Mouse (Mus musculus): ENCODE results near the gene Prss2. TPM values are rescaled to one million over a fixed set of nuclear protein-coding genes. Genes with fewer than 3 reads are reported as not detected.

The Prss2 gene
- polyA plus RNA-seq, 1 experiment from 2014 or later = not detected

- peak overlapping the region; percentile 52 for H3K4me3 ChIP-seq
- no peak for DNase-seq (ENCODE audit: low spot score)
- no peaks in the 10 kb centered on the region for H3K36me3 ChIP-seq
- H3K27me3 ChIP-seq (ENCODE audit: low read depth, poor library complexity, severe bottlenecking) = peaks cover 27% of the 10 kb centered on the region
- H3K4me1 ChIP-seq = peaks cover 18% of the 10 kb centered on the region
- 13% methylated on average over 3 of the region's 3 CpGs for WGBS
- no peaks in the 10 kb centered on the region for H3K9me3 ChIP-seq (replicated peaks)
- 0 out of 2 replicates have a peak overlapping the region, but pooled peaks have one; percentile 34 for H3K27ac ChIP-seq (replicated peaks)
These were observed 21.4 kb downstream of the Prss2 start for GRCm38 (mm10) chr6:41542983-41543382.

GRCm38 (mm10) chr6:41543411-41544050 lies 21.9 kb downstream of the Prss2 start:
- DNase-seq (ENCODE audit: low spot score) = peak; percentile 41
- H3K36me3 ChIP-seq = no peaks in the 10 kb centered on the region
- peaks cover 18% of the 10 kb centered on the region for H3K4me1 ChIP-seq
- H3K27me3 ChIP-seq (ENCODE audit: low read depth, poor library complexity, severe bottlenecking) = peaks cover 27% of the 10 kb centered on the region
- no peaks in the 10 kb centered on the region for H3K9me3 ChIP-seq (replicated peaks)
- WGBS = 8% methylated on average over 28 of the region's 28 CpGs
- peak overlapping the region; percentile 34; the same call in 1 of the 2 replicates for H3K27ac ChIP-seq (replicated peaks)
- H3K4me3 ChIP-seq = peak overlapping the region; percentile 52

- Histone ChIP-seq H3K4me3 (no peak overlapping the region), H3K27ac (replicated peaks) (no peak overlapping the region), H3K9me3 (replicated peaks) (no peaks in the 10 kb centered on the region), H3K36me3 (no peaks in the 10 kb centered on the region), H3K27me3 (ENCODE audit: low read depth, poor library complexity, severe bottlenecking) (peaks cover 27% of the 10 kb centered on the region), H3K4me1 (peaks cover 18% of the 10 kb centered on the region)
- DNase-seq (ENCODE audit: low spot score) = no peak
- 74% methylated on average over 5 of the region's 5 CpGs for WGBS
These were observed 22.9 kb downstream of the Prss2 start for GRCm38 (mm10) chr6:41544381-41544924.

DNA sequence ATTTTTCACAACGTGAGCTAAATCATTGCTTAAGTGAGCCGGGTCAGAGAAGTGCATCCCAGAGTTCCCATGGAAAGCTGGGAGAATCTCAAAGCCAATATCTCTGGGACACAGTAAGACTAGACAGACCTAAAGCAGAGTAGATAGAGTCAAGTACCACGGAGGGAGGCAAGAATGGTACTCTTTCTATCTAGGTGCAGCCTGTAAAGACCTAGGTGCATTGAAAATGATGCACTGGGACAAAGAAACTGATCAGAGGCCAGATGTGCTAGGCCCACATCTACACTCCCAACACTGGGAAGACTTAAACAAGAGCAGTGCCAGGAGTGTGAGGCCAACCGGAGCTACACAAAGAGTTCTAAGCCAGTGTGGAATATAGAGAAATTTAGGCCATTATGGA lies 23.7 kb downstream of the Prss2 start:
- Histone ChIP-seq H3K27ac (replicated peaks) (no peak overlapping the region), H3K27me3 (ENCODE audit: low read depth, poor library complexity, severe bottlenecking) (peaks cover 27% of the 10 kb centered on the region), H3K36me3 (no peaks in the 10 kb centered on the region), H3K9me3 (replicated peaks) (no peaks in the 10 kb centered on the region), H3K4me1 (peaks cover 18% of the 10 kb centered on the region), H3K4me3 (no peak overlapping the region)
- WGBS = 86% methylated on average over 4 of the region's 4 CpGs
- DNase-seq (ENCODE audit: low spot score) = no peak

DNA sequence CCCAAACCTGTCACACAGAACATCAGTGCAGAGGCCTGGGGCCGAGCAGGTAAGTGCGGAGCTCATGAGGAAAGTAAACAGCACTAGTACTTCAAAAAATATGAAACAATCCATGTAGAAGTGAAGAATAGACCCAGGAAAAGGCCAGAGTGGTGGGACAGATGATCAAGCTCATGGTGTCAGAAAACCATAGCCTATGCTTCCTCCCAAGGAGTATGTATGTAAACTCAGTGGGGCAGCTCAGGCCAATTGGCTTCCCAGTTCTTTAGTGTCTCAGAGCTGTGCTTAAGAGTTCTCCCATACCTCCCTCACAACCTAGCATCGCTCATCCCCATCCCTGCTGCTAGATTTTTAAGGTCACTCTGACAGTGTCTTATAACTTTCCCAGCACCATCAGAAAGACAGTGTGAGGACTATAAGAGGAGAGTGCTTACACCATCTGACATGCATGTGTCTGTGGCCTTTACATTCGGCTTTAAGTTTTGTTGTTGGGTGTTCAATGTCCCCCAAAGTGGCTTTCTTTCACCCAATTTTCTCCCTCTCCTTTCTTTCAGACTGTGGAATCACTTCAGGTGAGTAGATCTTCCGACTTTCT lies 25.6 kb downstream of the Prss2 start:
- Histone ChIP-seq H3K4me3 (no peak overlapping the region), H3K27me3 (ENCODE audit: low read depth, poor library complexity, severe bottlenecking) (peaks cover 22% of the 10 kb centered on the region), H3K9me3 (replicated peaks) (no peaks in the 10 kb centered on the region), H3K36me3 (no peaks in the 10 kb centered on the region), H3K27ac (replicated peaks) (no peak overlapping the region), H3K4me1 (peaks cover 18% of the 10 kb centered on the region)
- no peak for DNase-seq (ENCODE audit: low spot score)
- WGBS = 88% methylated on average over 5 of the region's 5 CpGs

DNA sequence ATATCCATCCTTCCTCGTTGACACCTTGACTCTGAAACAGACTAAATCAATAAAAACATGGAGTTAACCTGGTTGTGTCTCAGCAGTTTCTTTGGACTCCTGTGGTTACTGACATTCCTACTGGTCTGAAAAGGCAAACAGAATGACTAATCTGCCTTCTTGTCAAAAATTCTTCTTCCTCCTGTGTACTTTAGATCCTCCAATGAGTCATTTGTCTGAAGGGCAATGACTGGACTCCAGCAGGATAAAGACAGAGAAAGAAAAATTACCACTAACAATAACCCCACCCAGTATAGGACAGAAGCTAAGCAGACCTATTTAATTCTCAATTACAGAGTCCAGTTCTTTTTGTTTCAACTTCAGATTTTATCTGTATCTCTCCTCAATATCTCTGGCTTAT lies 26.7 kb downstream of the Prss2 start:
- no peak overlapping the region for H3K4me3 ChIP-seq
- H3K27me3 ChIP-seq (ENCODE audit: low read depth, poor library complexity, severe bottlenecking) = peaks cover 11% of the 10 kb centered on the region; the same call in 1 of the 2 replicates
- H3K27ac ChIP-seq (replicated peaks) = no peak overlapping the region
- no peak for DNase-seq (ENCODE audit: low spot score)
- peaks cover 16% of the 10 kb centered on the region for H3K4me1 ChIP-seq
- 68% methylated on average over 1 of the region's 1 CpGs for WGBS
- no peaks in the 10 kb centered on the region for H3K36me3 ChIP-seq
- no peaks in the 10 kb centered on the region for H3K9me3 ChIP-seq (replicated peaks)

GRCm38 (mm10) chr6:41553356-41554010 lies 31.9 kb downstream of the Prss2 start:
- Histone ChIP-seq H3K27ac (replicated peaks) (no peak overlapping the region), H3K4me1 (no peaks in the 10 kb centered on the region)

DNA sequence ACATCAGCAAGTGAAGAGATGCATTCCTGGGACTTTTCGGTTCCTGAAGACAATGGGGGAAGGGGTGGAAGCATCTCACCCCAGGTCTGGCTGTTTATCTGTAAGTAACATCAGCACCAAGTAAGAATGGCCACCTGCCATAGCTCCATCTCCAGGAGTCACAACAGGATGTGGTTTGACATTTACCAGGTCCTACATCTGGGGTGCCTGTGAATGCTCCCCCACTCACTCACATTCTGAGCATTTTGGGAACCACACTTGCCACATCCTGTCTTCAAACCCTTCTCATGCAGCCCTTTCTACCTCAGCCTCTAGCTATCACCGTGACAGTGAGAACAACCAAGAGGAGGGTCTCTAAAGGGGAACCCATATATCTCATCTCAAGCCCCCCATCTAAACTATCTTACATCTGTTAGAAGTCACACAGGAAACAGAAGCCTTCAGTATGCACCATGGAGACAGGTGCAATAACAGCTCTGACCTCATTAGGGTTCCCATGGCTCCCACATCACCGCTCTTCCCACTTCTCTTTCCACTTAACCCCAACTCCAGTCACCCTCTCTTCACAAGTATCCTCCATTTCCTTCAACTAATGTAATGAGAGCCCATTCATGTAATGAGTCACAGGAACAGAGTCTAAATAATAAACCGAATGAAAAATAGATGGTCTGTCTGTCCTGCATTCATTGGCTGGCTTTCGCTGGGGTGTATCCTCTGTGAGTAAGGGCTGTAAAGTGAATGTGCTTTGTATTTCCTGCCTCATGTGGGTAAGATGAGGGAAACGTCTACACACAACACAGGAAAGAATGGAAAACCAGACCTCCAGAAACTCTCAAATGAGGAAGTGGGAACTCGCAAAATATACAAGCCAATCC lies 32.9 kb downstream of the Prss2 start:
- Histone ChIP-seq H3K36me3 (no peaks in the 10 kb centered on the region), H3K4me3 (no peak overlapping the region), H3K9me3 (replicated peaks) (no peaks in the 10 kb centered on the region), H3K4me1 (no peaks in the 10 kb centered on the region), H3K27me3 (ENCODE audit: low read depth, poor library complexity, severe bottlenecking) (no peaks in the 10 kb centered on the region), H3K27ac (replicated peaks) (no peak overlapping the region)
- no peak for DNase-seq (ENCODE audit: low spot score)
- 88% methylated on average over 7 of the region's 7 CpGs for WGBS

More at GRCm38 (mm10) chr6:41553356-41554010, 31.9 kb downstream of the Prss2 start:
- DNase-seq (ENCODE audit: low spot score) = no peak
- H3K4me3 ChIP-seq = no peak overlapping the region
- H3K27me3 ChIP-seq (ENCODE audit: low read depth, poor library complexity, severe bottlenecking) = no peaks in the 10 kb centered on the region
- H3K36me3 ChIP-seq = no peaks in the 10 kb centered on the region
- WGBS = 91% methylated on average over 5 of the region's 5 CpGs
- no peaks in the 10 kb centered on the region for H3K9me3 ChIP-seq (replicated peaks)

GRCm38 (mm10) chr6:41556389-41556788 lies 34.8 kb downstream of the Prss2 start:
- H3K4me3 ChIP-seq = no peak overlapping the region
- no peaks in the 10 kb centered on the region for H3K4me1 ChIP-seq
- H3K27me3 ChIP-seq (ENCODE audit: low read depth, poor library complexity, severe bottlenecking) = no peaks in the 10 kb centered on the region
- DNase-seq (ENCODE audit: low spot score) = no peak
- no peaks in the 10 kb centered on the region for H3K36me3 ChIP-seq
- H3K9me3 ChIP-seq (replicated peaks) = no peaks in the 10 kb centered on the region
- H3K27ac ChIP-seq (replicated peaks) = no peak overlapping the region

DNA sequence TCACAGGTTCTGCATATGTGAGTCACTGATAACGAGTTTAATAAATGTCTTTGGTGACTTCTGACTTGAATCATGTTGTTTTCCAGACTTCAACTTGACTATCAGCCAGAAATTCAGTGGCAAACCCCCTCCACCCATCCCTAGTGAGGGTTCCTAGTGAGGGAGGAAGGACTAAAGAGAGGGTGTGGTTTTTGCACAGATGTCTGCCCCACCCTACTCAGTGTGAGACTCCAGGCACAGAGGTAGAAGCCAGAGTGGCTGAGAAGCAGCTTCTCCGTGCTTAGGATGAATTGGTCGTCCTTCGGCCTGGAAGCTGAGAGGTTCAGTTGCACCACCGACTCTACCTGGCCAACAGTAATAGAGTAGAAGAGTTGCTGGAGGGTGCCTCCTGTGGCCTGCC lies 35.9 kb downstream of the Prss2 start:
- no peak for DNase-seq (ENCODE audit: low spot score)
- WGBS = 87% methylated on average over 5 of the region's 5 CpGs
- H3K9me3 ChIP-seq (replicated peaks) = no peaks in the 10 kb centered on the region
- H3K36me3 ChIP-seq = no peaks in the 10 kb centered on the region
- H3K4me3 ChIP-seq = no peak overlapping the region
- H3K27ac ChIP-seq (replicated peaks) = no peak overlapping the region
- no peaks in the 10 kb centered on the region for H3K27me3 ChIP-seq (ENCODE audit: low read depth, poor library complexity, severe bottlenecking)
- H3K4me1 ChIP-seq = no peaks in the 10 kb centered on the region

GRCm38 (mm10) chr6:41558271-41558670 lies 36.7 kb downstream of the Prss2 start:
- Histone ChIP-seq H3K9me3 (replicated peaks) (no peaks in the 10 kb centered on the region), H3K36me3 (no peaks in the 10 kb centered on the region), H3K4me1 (no peaks in the 10 kb centered on the region), H3K4me3 (no peak overlapping the region), H3K27ac (replicated peaks) (no peak overlapping the region), H3K27me3 (ENCODE audit: low read depth, poor library complexity, severe bottlenecking) (no peaks in the 10 kb centered on the region)
- 72% methylated on average over 2 of the region's 2 CpGs for WGBS
- DNase-seq (ENCODE audit: low spot score) = no peak

- 77% methylated on average over 3 of the region's 3 CpGs for WGBS
- Histone ChIP-seq H3K9me3 (replicated peaks) (no peaks in the 10 kb centered on the region), H3K27me3 (ENCODE audit: low read depth, poor library complexity, severe bottlenecking) (no peaks in the 10 kb centered on the region), H3K36me3 (no peaks in the 10 kb centered on the region), H3K4me3 (no peak overlapping the region), H3K27ac (replicated peaks) (no peak overlapping the region), H3K4me1 (no peaks in the 10 kb centered on the region)
- no peak for DNase-seq (ENCODE audit: low spot score)
These were observed 37.7 kb downstream of the Prss2 start for GRCm38 (mm10) chr6:41559331-41559730.
